In the genomic region with DNA sequence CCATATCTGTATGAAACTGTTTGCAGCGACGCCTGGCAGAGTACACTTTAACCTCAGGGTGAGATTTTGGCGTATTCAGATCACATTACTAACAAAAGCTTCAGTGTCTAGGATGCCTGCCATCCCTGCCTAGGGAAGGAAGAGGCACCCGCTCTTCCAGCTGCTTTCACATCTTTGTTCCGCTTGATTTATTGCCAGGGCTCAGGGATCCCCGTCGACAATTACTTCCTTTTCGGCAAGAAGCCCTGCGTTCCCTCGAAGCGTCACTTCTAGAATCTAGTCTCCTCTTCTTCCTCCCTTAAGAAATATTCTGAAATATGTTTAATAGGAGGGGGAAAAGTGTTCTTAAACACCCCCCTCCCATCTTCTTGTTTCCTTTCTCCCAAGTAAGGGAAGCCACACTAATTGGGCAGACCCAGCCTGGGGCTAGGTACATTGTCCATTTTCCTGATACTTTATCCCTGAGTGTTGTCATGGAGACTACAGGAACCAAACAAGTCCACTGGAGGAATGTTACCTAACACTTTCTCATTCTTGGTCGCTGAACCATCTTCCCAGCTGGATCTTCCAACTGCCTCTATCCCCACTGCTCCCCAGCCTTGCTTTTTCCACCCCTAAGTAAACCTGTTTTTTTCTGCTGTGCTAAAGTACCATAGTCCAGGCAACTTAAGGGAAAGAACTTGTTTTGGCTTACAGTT, we compare ENCODE assay signal across 8 mouse cellular contexts. TPM values are rescaled to one million over a fixed set of nuclear protein-coding genes. Genes with fewer than 3 reads are reported as not detected.
DNase-seq lines count a peak whose midpoint lies in the region; ATAC-seq lines count a peak whose summit lies in the region.

No protein-coding gene starts in this region.

- H3K27me3 ChIP-seq in heart, embryonic 12.5 days (replicated peaks) = no peaks in the 10 kb centered on the region
- H3K27me3 ChIP-seq in limb, embryonic 11.5 days (ENCODE audit: control insufficient read depth, insufficient read depth, low read length) = no peaks in the 10 kb centered on the region

- peak; percentile 31 to 57 for DNase-seq in left cerebral cortex, postnatal 10 days (ENCODE audit: extremely low spot score in 1 of 2, low spot score in 2 of 2)
- no peak for DNase-seq in left cerebral cortex, postnatal 36 days (ENCODE audit: low spot score in 2 of 2)
- peak; percentile 76 for DNase-seq in embryo, embryonic 11 days
- peak; percentile 45 for DNase-seq in limb, embryonic 11.5 days (ENCODE audit: low spot score)
- DNase-seq in retina, postnatal 1 day = peak; percentile 84
- DNase-seq in c-Kit-positive CD71-positive TER-119-positive erythroid progenitor cells, embryonic 14.5 days (ENCODE audit: low spot score) = no peak
- no peak for DNase-seq in left cerebral cortex, adult 11 months (ENCODE audit: low spot score)

- no peak overlapping the region for H3K9ac ChIP-seq in heart, embryonic 12.5 days
- no peak overlapping the region for H3K9ac ChIP-seq in limb, embryonic 11.5 days (ENCODE audit: low read length)

- no peak overlapping the region for H3K27ac ChIP-seq in heart, embryonic 12.5 days (ENCODE audit: poor library complexity, severe bottlenecking)
- no peak overlapping the region for H3K27ac ChIP-seq in limb, embryonic 11.5 days (replicated peaks; ENCODE audit: low read depth, low read length)

- H3K4me1 ChIP-seq in heart, embryonic 12.5 days (replicated peaks) = 0 out of 2 replicates have a peak, but pooled peaks cover 4% of the 10 kb centered on the region
- H3K4me1 ChIP-seq in limb, embryonic 11.5 days (ENCODE audit: control insufficient read depth, insufficient read depth, low read length) = peaks cover 4% of the 10 kb centered on the region; the same call in 1 of the 2 replicates

- no peaks in the 10 kb centered on the region for H3K9me3 ChIP-seq in heart, embryonic 12.5 days (replicated peaks)
- H3K9me3 ChIP-seq in limb, embryonic 11.5 days (ENCODE audit: control insufficient read depth, low read length) = no peaks in the 10 kb centered on the region

- no peaks in the 10 kb centered on the region for H3K36me3 ChIP-seq in heart, embryonic 12.5 days
- H3K36me3 ChIP-seq in limb, embryonic 11.5 days (ENCODE audit: control insufficient read depth, insufficient read depth, low read length) = no peaks in the 10 kb centered on the region

- ATAC-seq in heart, embryonic 12.5 days (ENCODE audit: insufficient number of reproducible peaks, low FRiP score) = peak; percentile 38; the same call in 1 of the 2 replicates
- no peak for ATAC-seq in limb, embryonic 11.5 days (ENCODE audit: insufficient number of reproducible peaks, low FRiP score, low TSS enrichment, low read depth)

- WGBS in heart, embryonic 12.5 days = 31% methylated on average over 12 of the region's 12 CpGs
- 8% methylated on average over 12 of the region's 12 CpGs for WGBS in limb, embryonic 11.5 days

- H3K4me3 ChIP-seq in heart, embryonic 12.5 days = no peak overlapping the region
- H3K4me3 ChIP-seq in limb, embryonic 11.5 days (ENCODE audit: low read depth, low read length) = no peak overlapping the region

- intact Hi-C loops in left cerebral cortex, postnatal 10 days (cut with DNase I) = loop anchor here (2.0 to 10.0 kb wide), 4 partner anchors 347 to 965 kb away; partner anchors contain the start of gene Bzw1
- intact Hi-C loops in left cerebral cortex, postnatal 36 days (cut with DNase I) = loop anchor here (2.0 to 5.0 kb wide), 4 partner anchors 345 to 867 kb away; partner anchors contain the start of gene Spats2l

- peak overlapping the region; percentile 22 for H3K4me2 ChIP-seq in heart, embryonic 12.5 days
- H3K4me2 ChIP-seq in limb, embryonic 11.5 days (ENCODE audit: low read depth, severe bottlenecking) = peak overlapping the region; percentile 33; the same call in 1 of the 2 replicates

RNA-seq across cellular contexts. Expression of gene Tyw5, which starts 23.0 kb away (rescaled TPM):
- total RNA-seq in left cerebral cortex, postnatal 10 days (2021) = 10 to 100 TPM; 23.3 to 25.0 TPM
- total RNA-seq in left cerebral cortex, postnatal 36 days (2021) = 10 to 100 TPM; 23.4 to 28.3 TPM
- 20.4 and 21.9 TPM in 2 replicates for polyA plus RNA-seq in heart, embryonic 12.5 days (2016; fragmentation: Nextera tagmentation; extraction: Ambion mirVana)
- 26.0 and 29.2 TPM in 2 replicates for polyA plus RNA-seq in limb, embryonic 11.5 days (2014; fragmentation: Nextera tagmentation; extraction: Ambion mirVana)

RNA-seq across cellular contexts. Expression of gene Maip1, which starts 23.8 kb away (rescaled TPM):
- total RNA-seq in left cerebral cortex, postnatal 10 days (2021) = 10 to 100 TPM; 10.7 to 11.0 TPM
- 10 to 100 TPM; 10.8 to 12.5 TPM for total RNA-seq in left cerebral cortex, postnatal 36 days (2021)
- 16.3 and 17.4 TPM in 2 replicates for polyA plus RNA-seq in heart, embryonic 12.5 days (2016; fragmentation: Nextera tagmentation; extraction: Ambion mirVana)
- polyA plus RNA-seq in limb, embryonic 11.5 days (2014; fragmentation: Nextera tagmentation; extraction: Ambion mirVana) = 19.8 and 21.2 TPM in 2 replicates

RNA-seq across cellular contexts. Expression of gene 1700066M21Rik, which starts 52.5 kb away (rescaled TPM):
- total RNA-seq in left cerebral cortex, postnatal 10 days (2021) = 10 to 100 TPM; 18.9 to 19.0 TPM
- total RNA-seq in left cerebral cortex, postnatal 36 days (2021) = 10 to 100 TPM; 21.9 to 23.4 TPM
- polyA plus RNA-seq in heart, embryonic 12.5 days (2016; fragmentation: Nextera tagmentation; extraction: Ambion mirVana) = 10.5 and 10.8 TPM in 2 replicates
- 12.7 and 13.6 TPM in 2 replicates for polyA plus RNA-seq in limb, embryonic 11.5 days (2014; fragmentation: Nextera tagmentation; extraction: Ambion mirVana)

Comparison
In these comparisons a context has a peak if more than half of its experiments do, and no peak if none do; other contexts are left out.
1. DNase-seq: peak in left cerebral cortex, postnatal 10 days (2 of 2), embryo, embryonic 11 days (single experiment), limb, embryonic 11.5 days (single experiment) and retina, postnatal 1 day (single experiment); none in left cerebral cortex, postnatal 36 days (0 of 2), c-Kit-positive CD71-positive TER-119-positive erythroid progenitor cells, embryonic 14.5 days (single experiment) and left cerebral cortex, adult 11 months (single experiment).